Mouse (Mus musculus) G1E (cell line): Measurements from ENCODE around the gene Tmem251.

Experiments used
- CTCF ChIP-seq: IDR thresholded peaks from 2 replicates; pipeline ENCODE4 v1.5.1; 2012; ENCODE audit warnings: low read depth, low read length, inconsistent platforms, mixed read lengths
- GATA1 ChIP-seq: IDR thresholded peaks from 2 replicates; pipeline ENCODE4 v1.6.1; 2012; ENCODE audit warnings: borderline replicate concordance, low read length, inconsistent platforms, mixed read lengths
- GATA2 ChIP-seq: IDR thresholded peaks from 2 replicates; pipeline ENCODE4 v1.6.1; 2012; ENCODE audit warnings: low read depth, low read length, inconsistent platforms, borderline replicate concordance
- POLR2AphosphoS5 ChIP-seq: IDR thresholded peaks from 2 replicates; pipeline ENCODE4 v1.6.1; 2012; ENCODE audit warnings: low read depth, low read length, inconsistent platforms; ENCODE audit not compliant: insufficient replicate concordance
- TAL1 ChIP-seq: conservative IDR thresholded peaks from 2 replicates; pipeline ENCODE4 v1.6.1; 2012; ENCODE audit warnings: low read depth, low read length, inconsistent platforms, mixed read lengths

DNA sequence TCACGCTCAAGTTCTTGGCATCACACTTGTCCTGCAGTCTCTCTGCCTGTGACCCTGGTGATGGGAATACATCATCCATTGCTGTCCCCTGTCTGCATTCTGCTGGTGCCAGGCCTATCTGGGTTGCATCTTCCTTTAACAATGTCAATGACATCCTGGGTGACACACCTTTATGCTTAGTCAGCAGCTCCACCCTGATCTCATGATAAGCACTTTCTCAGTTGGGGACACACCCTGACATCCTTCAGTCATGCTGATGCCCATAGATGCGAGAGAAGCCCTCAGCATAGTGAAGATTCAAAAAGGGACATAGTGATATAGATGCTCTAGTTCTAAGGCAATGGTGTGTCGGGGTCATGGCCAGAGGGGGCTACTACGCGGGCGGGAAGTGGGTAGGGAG lies 18.4 kb upstream of the Tmem251 start:
- no peak for TF ChIP-seq CTCF
- no peak for TF ChIP-seq GATA1
- TF ChIP-seq POLR2AphosphoS5, result no peak
- no peak for TF ChIP-seq GATA2
- TF ChIP-seq TAL1, result no peak
